Mouse (Mus musculus): ENCODE measurements around the gene Tek. TPM values are rescaled to one million over a fixed set of nuclear protein-coding genes. Genes with fewer than 3 reads are reported as not detected.
"Not testable (repeated sequence)": the region's sequence is repeated elsewhere in the genome, so short reads cannot be mapped to it uniquely, and the experiment has no call there.

Tek gene
- 56.8 and 57.7 TPM in 2 replicates for polyA plus RNA-seq (2014; fragmentation: Nextera tagmentation; extraction: Ambion mirVana)

DNA sequence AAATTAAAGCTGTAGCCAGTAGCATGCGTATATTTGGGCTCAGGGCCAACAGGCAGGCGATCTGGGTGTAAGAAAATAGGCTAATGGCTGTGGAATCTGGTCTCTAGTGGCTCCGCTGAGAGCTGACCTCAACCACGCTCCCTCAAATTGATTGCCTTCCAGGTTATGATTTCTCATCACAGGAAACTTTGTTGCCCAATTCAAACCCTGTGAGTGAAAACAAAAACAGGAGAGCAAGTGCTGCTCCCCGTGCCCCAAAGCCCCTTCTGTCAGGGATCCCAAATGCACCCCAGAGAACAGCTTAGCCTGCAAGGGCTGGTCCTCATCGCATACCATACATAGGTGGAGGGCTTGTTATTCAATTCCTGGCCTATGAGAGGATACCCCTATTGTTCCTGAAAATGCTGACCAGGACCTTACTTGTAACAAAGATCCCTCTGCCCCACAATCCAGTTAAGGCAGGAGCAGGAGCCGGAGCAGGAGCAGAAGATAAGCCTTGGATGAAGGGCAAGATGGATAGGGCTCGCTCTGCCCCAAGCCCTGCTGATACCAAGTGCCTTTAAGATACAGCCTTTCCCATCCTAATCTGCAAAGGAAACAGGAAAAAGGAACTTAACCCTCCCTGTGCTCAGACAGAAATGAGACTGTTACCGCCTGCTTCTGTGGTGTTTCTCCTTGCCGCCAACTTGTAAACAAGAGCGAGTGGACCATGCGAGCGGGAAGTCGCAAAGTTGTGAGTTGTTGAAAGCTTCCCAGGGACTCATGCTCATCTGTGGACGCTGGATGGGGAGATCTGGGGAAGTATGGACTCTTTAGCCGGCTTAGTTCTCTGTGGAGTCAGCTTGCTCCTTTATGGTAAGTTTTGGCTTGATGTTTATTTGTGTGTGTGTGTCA, at the start of gene Tek:
Gene Tek (plus strand): TSS at position 452 of the 894 bp plus-strand sequence.
- Histone ChIP-seq H3K4me3 (ENCODE audit: control insufficient read depth in 1 of 2, insufficient read depth in 1 of 2, low read depth in 1 of 2, low read length in 2 of 2) (peak within 1 kb of the TSS; percentile 47 to 57), H3K27ac (replicated peaks in 1 of 2; ENCODE audit: control insufficient read depth in 1 of 2, insufficient read depth in 1 of 2, low read depth in 2 of 2, low read length in 2 of 2) (peak within 1 kb of the TSS; percentile 87), H3K4me1 (ENCODE audit: control insufficient read depth in 2 of 2, insufficient read depth in 2 of 2, low read length in 2 of 2) (peaks cover 13 to 20% of the 10 kb centered on the region in 2 experiments), H3K9me3 (ENCODE audit: control insufficient read depth, low read length) (no peaks in the 10 kb centered on the region), H3K9ac (ENCODE audit: low read length) (peak within 1 kb of the TSS; percentile 69), H3K4me2 (ENCODE audit: low read length) (peak within 1 kb of the TSS; percentile 57), H3K27me3 (ENCODE audit: control insufficient read depth, insufficient read depth, low read length) (no peaks in the 10 kb centered on the region), H3K36me3 (ENCODE audit: control insufficient read depth, insufficient read depth, low read length) (no peaks in the 10 kb centered on the region)
- WGBS: 30% methylated on average over 16 of the region's 16 CpGs
- ATAC-seq (ENCODE audit: insufficient number of reproducible peaks, insufficient read depth, low FRiP score, low read depth): peak; percentile 62

- ATAC-seq (ENCODE audit: insufficient number of reproducible peaks, insufficient read depth, low FRiP score, low read depth); H3K4me3 ChIP-seq (ENCODE audit: control insufficient read depth in 1 of 2, insufficient read depth in 1 of 2, low read depth in 1 of 2, low read length in 2 of 2); H3K4me1 ChIP-seq (ENCODE audit: control insufficient read depth in 2 of 2, insufficient read depth in 2 of 2, low read length in 2 of 2); H3K27ac ChIP-seq (replicated peaks in 1 of 2; ENCODE audit: control insufficient read depth in 1 of 2, insufficient read depth in 1 of 2, low read depth in 2 of 2, low read length in 2 of 2); H3K27me3 ChIP-seq (ENCODE audit: control insufficient read depth, insufficient read depth, low read length); H3K9me3 ChIP-seq (ENCODE audit: control insufficient read depth, low read length); H3K4me2 ChIP-seq (ENCODE audit: low read length); H3K9ac ChIP-seq (ENCODE audit: low read length): not testable (repeated sequence)
- peaks cover 18% of the 10 kb centered on the region for H3K36me3 ChIP-seq (ENCODE audit: control insufficient read depth, insufficient read depth, low read length)
- 86% methylated on average over 2 of the region's 2 CpGs for WGBS
Observed at GRCm38 (mm10) chr4:94689804-94690203, 49.3 kb upstream of the Tek start.

GRCm38 (mm10) chr4:94691078-94691477, 48.0 kb upstream of the Tek start:
- Histone ChIP-seq H3K4me3 (ENCODE audit: control insufficient read depth in 1 of 2, insufficient read depth in 1 of 2, low read depth in 1 of 2, low read length in 2 of 2) (no peak overlapping the region), H3K9ac (ENCODE audit: low read length) (no peak overlapping the region), H3K4me2 (ENCODE audit: low read length) (no peak overlapping the region), H3K4me1 (ENCODE audit: control insufficient read depth in 2 of 2, insufficient read depth in 2 of 2, low read length in 2 of 2) (no peaks in the 10 kb centered on the region; a peak in 1 of 4 replicates), H3K27me3 (ENCODE audit: control insufficient read depth, insufficient read depth, low read length) (no peaks in the 10 kb centered on the region), H3K36me3 (ENCODE audit: control insufficient read depth, insufficient read depth, low read length) (peaks cover 18% of the 10 kb centered on the region), H3K27ac (replicated peaks in 1 of 2; ENCODE audit: control insufficient read depth in 1 of 2, insufficient read depth in 1 of 2, low read depth in 2 of 2, low read length in 2 of 2) (no peak overlapping the region), H3K9me3 (ENCODE audit: control insufficient read depth, low read length) (no peaks in the 10 kb centered on the region)
- WGBS: 61% methylated on average over 4 of the region's 4 CpGs
- no peak for ATAC-seq (ENCODE audit: insufficient number of reproducible peaks, insufficient read depth, low FRiP score, low read depth)

DNA sequence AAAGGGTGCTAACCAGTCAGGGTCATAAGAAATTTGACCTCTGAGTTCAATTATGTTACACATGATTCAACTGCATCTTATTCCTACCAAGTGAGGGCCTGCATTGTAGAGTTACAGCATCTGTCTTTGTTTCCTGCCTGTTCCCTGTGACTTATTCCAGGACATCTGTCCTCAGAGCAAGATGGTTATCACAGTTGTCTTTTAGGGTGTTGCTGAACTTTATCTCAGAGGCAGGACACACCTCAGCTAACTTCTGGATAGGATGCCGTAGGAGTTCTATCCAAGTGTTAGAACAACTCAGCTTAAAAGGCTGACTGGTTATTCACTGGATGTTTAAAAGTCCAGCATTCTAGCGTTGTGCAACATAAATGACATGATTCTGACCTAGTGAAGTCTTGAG, 46.9 kb upstream of the Tek start:
- Histone ChIP-seq H3K27me3 (ENCODE audit: control insufficient read depth, insufficient read depth, low read length) (no peaks in the 10 kb centered on the region), H3K9ac (ENCODE audit: low read length) (no peak overlapping the region), H3K4me3 (ENCODE audit: control insufficient read depth in 1 of 2, insufficient read depth in 1 of 2, low read depth in 1 of 2, low read length in 2 of 2) (no peak overlapping the region), H3K27ac (replicated peaks in 1 of 2; ENCODE audit: control insufficient read depth in 1 of 2, insufficient read depth in 1 of 2, low read depth in 2 of 2, low read length in 2 of 2) (no peak overlapping the region), H3K36me3 (ENCODE audit: control insufficient read depth, insufficient read depth, low read length) (peaks cover 16% of the 10 kb centered on the region), H3K9me3 (ENCODE audit: control insufficient read depth, low read length) (no peaks in the 10 kb centered on the region), H3K4me1 (ENCODE audit: control insufficient read depth in 2 of 2, insufficient read depth in 2 of 2, low read length in 2 of 2) (no peaks in the 10 kb centered on the region; a peak in 1 of 4 replicates), H3K4me2 (ENCODE audit: low read length) (no peak overlapping the region)
- ATAC-seq (ENCODE audit: insufficient number of reproducible peaks, insufficient read depth, low FRiP score, low read depth): no peak
- WGBS: 52% methylated on average over 2 of the region's 2 CpGs

GRCm38 (mm10) chr4:94696368-94696767, 42.7 kb upstream of the Tek start:
- 51% methylated on average over 3 of the region's 3 CpGs for WGBS
- no peak overlapping the region for H3K9ac ChIP-seq (ENCODE audit: low read length)

DNA sequence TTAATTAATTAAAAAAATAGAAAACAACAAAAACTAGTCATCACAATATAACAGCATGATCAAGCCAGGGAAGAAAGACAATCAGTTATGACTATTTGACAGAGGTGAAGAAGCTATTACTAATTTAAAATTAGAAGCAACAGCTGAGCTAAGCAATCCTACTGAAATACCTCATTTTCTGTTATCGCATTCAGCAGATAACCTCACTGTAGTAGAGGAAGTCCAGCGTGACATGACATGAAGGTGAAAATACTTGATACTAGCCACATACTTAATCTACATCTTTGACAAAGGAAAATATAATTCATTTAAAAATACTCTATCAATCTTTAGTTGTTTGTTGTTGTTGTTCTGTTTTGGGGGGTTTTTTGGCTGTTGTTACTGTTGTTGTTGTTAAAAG, 28.1 kb upstream of the Tek start:
- H3K4me3 ChIP-seq (ENCODE audit: control insufficient read depth in 1 of 2, insufficient read depth in 1 of 2, low read depth in 1 of 2, low read length in 2 of 2): no peak overlapping the region
- H3K36me3 ChIP-seq (ENCODE audit: control insufficient read depth, insufficient read depth, low read length): no peaks in the 10 kb centered on the region
- no peaks in the 10 kb centered on the region for H3K27me3 ChIP-seq (ENCODE audit: control insufficient read depth, insufficient read depth, low read length)
- H3K9ac ChIP-seq (ENCODE audit: low read length): no peak overlapping the region
- H3K9me3 ChIP-seq (ENCODE audit: control insufficient read depth, low read length): no peaks in the 10 kb centered on the region
- H3K4me2 ChIP-seq (ENCODE audit: low read length): no peak overlapping the region
- ATAC-seq (ENCODE audit: insufficient number of reproducible peaks, insufficient read depth, low FRiP score, low read depth): no peak
- WGBS: 48% methylated on average over 2 of the region's 2 CpGs
- H3K4me1 ChIP-seq (ENCODE audit: control insufficient read depth in 2 of 2, insufficient read depth in 2 of 2, low read length in 2 of 2): peaks cover 2 to 5% of the 10 kb centered on the region in 2 experiments; a peak in 3 of 4 replicates
- H3K27ac ChIP-seq (replicated peaks in 1 of 2; ENCODE audit: control insufficient read depth in 1 of 2, insufficient read depth in 1 of 2, low read depth in 2 of 2, low read length in 2 of 2): no peak overlapping the region

More at GRCm38 (mm10) chr4:94696368-94696767, 42.7 kb upstream of the Tek start:
- no peaks in the 10 kb centered on the region for H3K36me3 ChIP-seq (ENCODE audit: control insufficient read depth, insufficient read depth, low read length)
- no peaks in the 10 kb centered on the region; a peak in 1 of 4 replicates for H3K4me1 ChIP-seq (ENCODE audit: control insufficient read depth in 2 of 2, insufficient read depth in 2 of 2, low read length in 2 of 2)
- no peaks in the 10 kb centered on the region for H3K27me3 ChIP-seq (ENCODE audit: control insufficient read depth, insufficient read depth, low read length)
- ATAC-seq (ENCODE audit: insufficient number of reproducible peaks, insufficient read depth, low FRiP score, low read depth): no peak
- no peak overlapping the region for H3K27ac ChIP-seq (replicated peaks in 1 of 2; ENCODE audit: control insufficient read depth in 1 of 2, insufficient read depth in 1 of 2, low read depth in 2 of 2, low read length in 2 of 2)
- no peaks in the 10 kb centered on the region for H3K9me3 ChIP-seq (ENCODE audit: control insufficient read depth, low read length)
- H3K4me2 ChIP-seq (ENCODE audit: low read length): no peak overlapping the region
- no peak overlapping the region for H3K4me3 ChIP-seq (ENCODE audit: control insufficient read depth in 1 of 2, insufficient read depth in 1 of 2, low read depth in 1 of 2, low read length in 2 of 2)

- H3K4me3 ChIP-seq (ENCODE audit: control insufficient read depth in 1 of 2, insufficient read depth in 1 of 2, low read depth in 1 of 2, low read length in 2 of 2): no peak overlapping the region
- no peaks in the 10 kb centered on the region for H3K27me3 ChIP-seq (ENCODE audit: control insufficient read depth, insufficient read depth, low read length)
- H3K27ac ChIP-seq (replicated peaks in 1 of 2; ENCODE audit: control insufficient read depth in 1 of 2, insufficient read depth in 1 of 2, low read depth in 2 of 2, low read length in 2 of 2): no peak overlapping the region
- H3K9me3 ChIP-seq (ENCODE audit: control insufficient read depth, low read length): no peaks in the 10 kb centered on the region
- H3K9ac ChIP-seq (ENCODE audit: low read length): no peak overlapping the region
- 55% methylated on average over 4 of the region's 4 CpGs for WGBS
- H3K4me2 ChIP-seq (ENCODE audit: low read length): no peak overlapping the region
- H3K4me1 ChIP-seq (ENCODE audit: control insufficient read depth in 2 of 2, insufficient read depth in 2 of 2, low read length in 2 of 2): peaks cover 2 to 5% of the 10 kb centered on the region in 2 experiments; a peak in 3 of 4 replicates
- no peaks in the 10 kb centered on the region for H3K36me3 ChIP-seq (ENCODE audit: control insufficient read depth, insufficient read depth, low read length)
- ATAC-seq (ENCODE audit: insufficient number of reproducible peaks, insufficient read depth, low FRiP score, low read depth): no peak
Observed at GRCm38 (mm10) chr4:94711426-94711825, 27.7 kb upstream of the Tek start.

Data from heart, embryonic 14.5 days (tissue).